Mouse (Mus musculus) kidney, adult 9 months (tissue): ENCODE results near the gene Eef1akmt2.

ENCODE experiments used
- DNase-seq: peaks from one replicate; pipeline ENCODE4 v3.0.0; 2022

The Eef1akmt2 gene

GRCm38 (mm10) chr7:132809721-132810120 lies 42.8 kb downstream of the Eef1akmt2 start:
- no peak for DNase-seq

GRCm38 (mm10) chr7:132808841-132809682 lies 43.4 kb downstream of the Eef1akmt2 start:
- DNase-seq = peak; percentile 40

- peak; percentile 26 for DNase-seq
Measured at GRCm38 (mm10) chr7:132808051-132808796, 44.2 kb downstream of the Eef1akmt2 start.

- peak; percentile 73 for DNase-seq
Measured at GRCm38 (mm10) chr7:132806926-132807857, 45.3 kb downstream of the Eef1akmt2 start.

- peak; percentile 14 for DNase-seq
Measured at GRCm38 (mm10) chr7:132806286-132806685, 46.2 kb downstream of the Eef1akmt2 start.

- no peak for DNase-seq
Measured at GRCm38 (mm10) chr7:132804951-132805350, 47.5 kb downstream of the Eef1akmt2 start.

- DNase-seq = peak; percentile 8
Measured at GRCm38 (mm10) chr7:132804461-132804860, 48.0 kb downstream of the Eef1akmt2 start.

- DNase-seq = peak; percentile 53
Measured at GRCm38 (mm10) chr7:132803962-132804361, 48.5 kb downstream of the Eef1akmt2 start.

GRCm38 (mm10) chr7:132803336-132803735 lies 49.1 kb downstream of the Eef1akmt2 start:
- DNase-seq = no peak

- DNase-seq = peak; percentile 46
Measured at GRCm38 (mm10) chr7:132802691-132803090, 49.8 kb downstream of the Eef1akmt2 start.

- peak; percentile 37 for DNase-seq
Measured at GRCm38 (mm10) chr7:132802066-132802465, 50.4 kb downstream of the Eef1akmt2 start.

GRCm38 (mm10) chr7:132801509-132801908 lies 51.0 kb downstream of the Eef1akmt2 start:
- DNase-seq = no peak

GRCm38 (mm10) chr7:132800868-132801267 lies 51.6 kb downstream of the Eef1akmt2 start:
- peak; percentile 75 for DNase-seq

GRCm38 (mm10) chr7:132799119-132800016 lies 53.1 kb downstream of the Eef1akmt2 start:
- DNase-seq = no peak

GRCm38 (mm10) chr7:132795141-132795540 lies 57.3 kb downstream of the Eef1akmt2 start:
- no peak for DNase-seq

- peak; percentile 35 for DNase-seq
Measured at GRCm38 (mm10) chr7:132793467-132793866, 59.0 kb downstream of the Eef1akmt2 start.

- no peak for DNase-seq
Measured at GRCm38 (mm10) chr7:132790447-132791219, 61.8 kb downstream of the Eef1akmt2 start.

GRCm38 (mm10) chr7:132788826-132789225 lies 63.6 kb downstream of the Eef1akmt2 start:
- DNase-seq = no peak

GRCm38 (mm10) chr7:132787496-132788190 lies 64.8 kb downstream of the Eef1akmt2 start:
- no peak for DNase-seq

GRCm38 (mm10) chr7:132787022-132787421 lies 65.5 kb downstream of the Eef1akmt2 start:
- no peak for DNase-seq
